Mouse (Mus musculus): ENCODE measurements around the gene Itga6.

GRCm38 (mm10) chr2:71739173-71739860 lies 6.1 kb upstream of the Itga6 start:
- no peak for TF ChIP-seq CTCF (IDR thresholded peaks at IDR 0.05; ENCODE audit: low read depth, low read length)
- TF ChIP-seq POLR2A (IDR thresholded peaks at IDR 0.05; ENCODE audit: extremely low read depth, insufficient read depth, low read length): no peak
